Mouse (Mus musculus): ENCODE results near the gene Litaf.

- TF ChIP-seq CTCF (IDR thresholded peaks at IDR 0.05; ENCODE audit: low read depth): no peak
- TF ChIP-seq EP300 (optimal IDR thresholded peaks at IDR 0.05): no peak
Observed at GRCm38 (mm10) chr16:11022113-11022489, 43.9 kb downstream of the Litaf start.

Measured in stomach, postnatal 0 days (tissue).